16 mouse cellular contexts compared by ENCODE assay signal in the genomic region with DNA sequence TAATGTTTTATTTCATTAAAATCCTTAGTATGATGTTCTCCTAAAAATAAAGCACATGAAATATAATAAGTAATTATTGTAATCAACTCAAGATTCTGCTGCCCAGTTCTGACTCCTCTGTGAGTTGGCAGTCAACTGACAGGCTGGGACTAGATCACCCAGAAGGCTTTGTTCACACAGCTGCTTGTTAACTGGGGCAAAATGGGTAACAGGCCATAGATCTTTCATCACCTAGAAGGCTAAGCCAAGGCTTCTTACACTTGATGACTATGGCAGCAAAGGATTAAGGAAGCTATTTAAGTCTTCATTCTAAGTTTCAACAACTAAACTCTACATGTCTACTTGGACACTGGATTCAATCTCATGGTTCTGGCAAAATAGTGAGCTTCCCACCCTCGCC.
DNase-seq lines count a peak whose midpoint lies in the region; ATAC-seq and TF ChIP-seq lines count a peak whose summit lies in the region.
"Had no signal": no experiment of that assay in that cellular context is flagged by ENCODE, and none has a peak within 500 bp of the region (broad histone marks: within the 10 kb centered on the region; RNA-seq: fewer than 3 reads in every experiment).

No protein-coding gene starts in this region.

- H3K36me3 ChIP-seq in midbrain, embryonic 16.5 days (ENCODE audit: control insufficient read depth, insufficient read depth, low read length): no peaks in the 10 kb centered on the region
- H3K36me3 ChIP-seq in intestine, postnatal 0 days (ENCODE audit: control insufficient read depth, insufficient read depth): no peaks in the 10 kb centered on the region
- H3K36me3 ChIP-seq: embryonic facial prominence, embryonic 15.5 days; hindbrain, embryonic 12.5 days; intestine, embryonic 15.5 days; limb, embryonic 13.5 days had no signal

- peak; percentile 24 for DNase-seq in gastrocnemius, adult 18-20 months (ENCODE audit: low spot score)
- no peak for DNase-seq in gastrocnemius, adult 2 months
- DNase-seq in retina, postnatal 1 day: peak; percentile 6
- DNase-seq in retina, embryonic 14.5 days (ENCODE audit: low spot score): no peak
- DNase-seq in heart, postnatal 4 days: peak; percentile 14
- DNase-seq: cerebellum, postnatal 25 days; spleen, adult 18-20 months; thymus, postnatal 14 days had no signal

- no peak overlapping the region for H3K9ac ChIP-seq in midbrain, embryonic 16.5 days (ENCODE audit: low read depth, low read length)
- no peak overlapping the region for H3K9ac ChIP-seq in intestine, postnatal 0 days (ENCODE audit: low read depth, low read length)
- H3K9ac ChIP-seq: embryonic facial prominence, embryonic 15.5 days; hindbrain, embryonic 12.5 days; intestine, embryonic 15.5 days; limb, embryonic 13.5 days had no signal

- no peak for TF ChIP-seq CTCF in gastrocnemius, adult 2 months (IDR thresholded peaks at IDR 0.05)
- no peak for TF ChIP-seq CTCF in intestine, postnatal 0 days (IDR thresholded peaks at IDR 0.05; ENCODE audit: low read depth)

- H3K27ac ChIP-seq in gastrocnemius, adult 2 months: no peak overlapping the region
- H3K27ac ChIP-seq in midbrain, embryonic 16.5 days (ENCODE audit: low read length): no peak overlapping the region
- H3K27ac ChIP-seq in intestine, postnatal 0 days (ENCODE audit: low read depth, low read length): no peak overlapping the region
- H3K27ac ChIP-seq: embryonic facial prominence, embryonic 15.5 days; heart, adult 2 months; hindbrain, embryonic 12.5 days; intestine, embryonic 15.5 days; kidney, postnatal 0 days; limb, embryonic 13.5 days had no signal

- no peaks in the 10 kb centered on the region for H3K9me3 ChIP-seq in midbrain, embryonic 16.5 days (replicated peaks; ENCODE audit: control insufficient read depth, low read length, poor library complexity, severe bottlenecking)
- H3K9me3 ChIP-seq in intestine, postnatal 0 days (ENCODE audit: control insufficient read depth): no peaks in the 10 kb centered on the region
- H3K9me3 ChIP-seq: embryonic facial prominence, embryonic 15.5 days; hindbrain, embryonic 12.5 days; intestine, embryonic 15.5 days; limb, embryonic 13.5 days had no signal

- H3K4me2 ChIP-seq in midbrain, embryonic 16.5 days (ENCODE audit: low read length): no peak overlapping the region
- H3K4me2 ChIP-seq in intestine, postnatal 0 days (replicated peaks; ENCODE audit: low read depth): no peak overlapping the region
- H3K4me2 ChIP-seq: embryonic facial prominence, embryonic 15.5 days; hindbrain, embryonic 12.5 days; intestine, embryonic 15.5 days; limb, embryonic 13.5 days had no signal

- H3K4me1 ChIP-seq in midbrain, embryonic 16.5 days (ENCODE audit: control insufficient read depth, insufficient read depth, low read length): no peaks in the 10 kb centered on the region
- H3K4me1 ChIP-seq in intestine, postnatal 0 days (replicated peaks; ENCODE audit: control insufficient read depth, insufficient read depth, low read length): peaks cover 5% of the 10 kb centered on the region; the same call in 1 of the 2 replicates
- H3K4me1 ChIP-seq: hindbrain, embryonic 12.5 days; intestine, embryonic 15.5 days; limb, embryonic 13.5 days had no signal

- no peak overlapping the region for H3K4me3 ChIP-seq in gastrocnemius, adult 2 months
- H3K4me3 ChIP-seq in midbrain, embryonic 16.5 days (ENCODE audit: low read depth, low read length): no peak overlapping the region
- H3K4me3 ChIP-seq in intestine, postnatal 0 days (ENCODE audit: low read depth, low read length): no peak overlapping the region
- H3K4me3 ChIP-seq: embryonic facial prominence, embryonic 15.5 days; heart, adult 2 months; hindbrain, embryonic 12.5 days; intestine, embryonic 15.5 days; limb, embryonic 13.5 days had no signal

- no peaks in the 10 kb centered on the region for H3K27me3 ChIP-seq in midbrain, embryonic 16.5 days (ENCODE audit: control insufficient read depth, insufficient read depth, low read depth, low read length)
- H3K27me3 ChIP-seq in intestine, postnatal 0 days (replicated peaks; ENCODE audit: control insufficient read depth, insufficient read depth, low read length): no peaks in the 10 kb centered on the region
- H3K27me3 ChIP-seq: embryonic facial prominence, embryonic 15.5 days; hindbrain, embryonic 12.5 days; intestine, embryonic 15.5 days; limb, embryonic 13.5 days had no signal

- intact Hi-C loops in gastrocnemius, adult 2 months (cut with DNase I): loop anchor here (10.0 kb wide), 1 partner anchor 163 kb away; no protein-coding TSS in a partner anchor

- no peak for ATAC-seq in midbrain, embryonic 16.5 days
- ATAC-seq in intestine, postnatal 0 days: no peak
- ATAC-seq: intestine, embryonic 15.5 days had no signal

- WGBS in midbrain, embryonic 16.5 days: 70% methylated on average over 1 of the region's 1 CpGs
- 83% methylated on average over 1 of the region's 1 CpGs for WGBS in intestine, postnatal 0 days

Comparison
In these comparisons a context has a peak if more than half of its experiments do, and no peak if none do; other contexts are left out.
1. DNase-seq: peak in gastrocnemius, adult 18-20 months (single experiment), retina, postnatal 1 day (single experiment) and heart, postnatal 4 days (single experiment); none in gastrocnemius, adult 2 months (single experiment) and retina, embryonic 14.5 days (single experiment).